Mouse (Mus musculus) thymus, adult 2 months (tissue): ENCODE results near the gene Padi4. TPM values are rescaled to one million over a fixed set of nuclear protein-coding genes. Genes with fewer than 3 reads are reported as not detected.

Experiments used
- DNase-seq: peaks from one replicate; pipeline ENCODE4 v3.0.0; 2021
- H3K27ac ChIP-seq: fragments of 200-500 bp; 2 replicates; pipeline ENCODE4 v1.5.1; 2012; ENCODE audit warnings: low read length, control low read depth; ENCODE audit not compliant: control insufficient read depth, insufficient read depth
- H3K27me3 ChIP-seq: fragments of 200-500 bp; 2 replicates; pipeline ENCODE4 v1.6.1; 2012; ENCODE audit warnings: mild to moderate bottlenecking, low read length, moderate library complexity, mixed read lengths; ENCODE audit not compliant: control insufficient read depth, insufficient read depth
- H3K36me3 ChIP-seq: fragments of 200-500 bp; 2 replicates; pipeline ENCODE4 v1.6.1; 2012; ENCODE audit warnings: mild to moderate bottlenecking, low read length, moderate library complexity; ENCODE audit not compliant: control insufficient read depth, insufficient read depth
- H3K4me1 ChIP-seq: fragments of 200-500 bp; replicated peaks from 2 replicates; pipeline ENCODE4 v1.6.1; 2012; ENCODE audit warnings: low read length; ENCODE audit not compliant: control insufficient read depth, insufficient read depth
- H3K4me3 ChIP-seq: fragments of 200-500 bp; 2 replicates; pipeline ENCODE4 v1.5.1; 2012; ENCODE audit warnings: mild to moderate bottlenecking, low read length, control low read depth, moderate library complexity; ENCODE audit not compliant: control insufficient read depth, insufficient read depth
- CTCF ChIP-seq: fragments of 200-500 bp; IDR thresholded peaks from 2 replicates; pipeline ENCODE4 v1.5.1; 2012; ENCODE audit warnings: mild to moderate bottlenecking, control low read depth, low read length, moderate library complexity, borderline replicate concordance; ENCODE audit not compliant: control insufficient read depth, poor library complexity, insufficient read depth; ENCODE audit errors: extremely low read depth
- POLR2A ChIP-seq: fragments of 200-500 bp; IDR thresholded peaks from 2 replicates; pipeline ENCODE4 v1.6.1; 2012; ENCODE audit warnings: mild to moderate bottlenecking, low read length, control low read depth, moderate library complexity; ENCODE audit not compliant: control insufficient read depth, poor library complexity, insufficient read depth; ENCODE audit errors: extremely low read depth
- WGBS: fragments of 180-500 bp; shearing (Covaris S2); methylation state at CpG from one replicate; pipeline ENCODE4 v1.1.7; 2018; 5-methylcytosine and 5-hydroxymethylcytosine counted together
- polyA plus RNA-seq: library from polyadenylated mRNA; depleted of rRNA; stranded (reverse); fragments of >200 nt; gene quantifications from 2 replicates; pipeline ENCODE4 v1.2.3, GENCODE M21; 2012

Padi4 gene
- polyA plus RNA-seq, 1 experiment: 21.0 TPM

GRCm38 (mm10) chr4:140710781-140711180 lies 63.3 kb downstream of the Padi4 start:
- H3K27ac ChIP-seq: no peak overlapping the region
- no peaks in the 10 kb centered on the region for H3K4me1 ChIP-seq
- WGBS: 92% methylated on average over 10 of the region's 10 CpGs
- no peaks in the 10 kb centered on the region for H3K27me3 ChIP-seq
- no peak for TF ChIP-seq POLR2A
- TF ChIP-seq CTCF: no peak
- H3K4me3 ChIP-seq: no peak overlapping the region
- DNase-seq: no peak
- H3K36me3 ChIP-seq: peaks cover 65% of the 10 kb centered on the region

- Histone ChIP-seq H3K4me1 (no peaks in the 10 kb centered on the region), H3K36me3 (peaks cover 56% of the 10 kb centered on the region)
- TF ChIP-seq CTCF: no peak
- no peak for TF ChIP-seq POLR2A
These were observed 64.4 kb downstream of the Padi4 start for GRCm38 (mm10) chr4:140709617-140710016.

GRCm38 (mm10) chr4:140709111-140709510 lies 64.9 kb downstream of the Padi4 start:
- 93% methylated on average over 7 of the region's 7 CpGs for WGBS
- Histone ChIP-seq H3K27me3 (no peaks in the 10 kb centered on the region), H3K36me3 (peaks cover 51% of the 10 kb centered on the region), H3K4me3 (no peak overlapping the region), H3K4me1 (no peaks in the 10 kb centered on the region; the same call in 1 of the 2 replicates), H3K27ac (no peak overlapping the region)
- no peak for DNase-seq
- TF ChIP-seq POLR2A: no peak
- no peak for TF ChIP-seq CTCF

More at GRCm38 (mm10) chr4:140709617-140710016, 64.4 kb downstream of the Padi4 start:
- Histone ChIP-seq H3K27me3 (no peaks in the 10 kb centered on the region), H3K27ac (no peak overlapping the region), H3K4me3 (no peak overlapping the region)
- no peak for DNase-seq
- 72% methylated on average over 10 of the region's 10 CpGs for WGBS

- DNase-seq: no peak
- H3K27me3 ChIP-seq: no peaks in the 10 kb centered on the region
- H3K27ac ChIP-seq: no peak overlapping the region
- H3K4me1 ChIP-seq: peaks cover 5% of the 10 kb centered on the region
- TF ChIP-seq CTCF (no peak), POLR2A (no peak)
- WGBS: 96% methylated on average over 18 of the region's 18 CpGs
- H3K36me3 ChIP-seq: peaks cover 46% of the 10 kb centered on the region
- H3K4me3 ChIP-seq: no peak overlapping the region
These were observed 65.6 kb downstream of the Padi4 start for GRCm38 (mm10) chr4:140708297-140708927.

- Histone ChIP-seq H3K4me1 (peaks cover 8% of the 10 kb centered on the region), H3K4me3 (no peak overlapping the region), H3K27ac (no peak overlapping the region), H3K36me3 (peaks cover 38% of the 10 kb centered on the region), H3K27me3 (no peaks in the 10 kb centered on the region)
- WGBS: 90% methylated on average over 4 of the region's 4 CpGs
- TF ChIP-seq POLR2A: no peak
- no peak for DNase-seq
These were observed 66.4 kb downstream of the Padi4 start for GRCm38 (mm10) chr4:140707615-140708014.

GRCm38 (mm10) chr4:140704166-140704565 lies 69.9 kb downstream of the Padi4 start:
- H3K27me3 ChIP-seq: no peaks in the 10 kb centered on the region
- TF ChIP-seq CTCF (no peak), POLR2A (no peak)
- no peak overlapping the region for H3K27ac ChIP-seq
- H3K4me3 ChIP-seq: no peak overlapping the region
- peaks cover 23% of the 10 kb centered on the region for H3K4me1 ChIP-seq
- H3K36me3 ChIP-seq: peaks cover 14% of the 10 kb centered on the region
- 65% methylated on average over 4 of the region's 4 CpGs for WGBS
- no peak for DNase-seq

- no peak for TF ChIP-seq POLR2A
- TF ChIP-seq CTCF: no peak
- H3K36me3 ChIP-seq: peaks cover 9% of the 10 kb centered on the region
- no peak overlapping the region for H3K27ac ChIP-seq
- no peaks in the 10 kb centered on the region for H3K27me3 ChIP-seq
- peaks cover 23% of the 10 kb centered on the region for H3K4me1 ChIP-seq
- 51% methylated on average over 8 of the region's 8 CpGs for WGBS
- H3K4me3 ChIP-seq: no peak overlapping the region
- DNase-seq: no peak
These were observed 70.4 kb downstream of the Padi4 start for GRCm38 (mm10) chr4:140703636-140704035.
